Mouse (Mus musculus) liver, adult 2 months (tissue): ENCODE results near the gene Kdm6b.

Experiments
- CTCF ChIP-seq: fragments of 200-500 bp; IDR thresholded peaks from 2 replicates; pipeline ENCODE4 v1.5.1; 2011; ENCODE audit warnings: low read depth, low read length, control low read depth
- POLR2A ChIP-seq: fragments of 200-500 bp; IDR thresholded peaks from 2 replicates; pipeline ENCODE4 v1.6.1; 2011; ENCODE audit warnings: low read length, control low read depth; ENCODE audit not compliant: insufficient read depth; ENCODE audit errors: extremely low read depth

- no peak for TF ChIP-seq CTCF
- TF ChIP-seq POLR2A = no peak
Measured at GRCm38 (mm10) chr11:69397581-69398057, 15.9 kb downstream of the Kdm6b start.
